Mouse (Mus musculus): ENCODE data around the gene Tcf7l1. TPM values are rescaled to one million over a fixed set of nuclear protein-coding genes. Genes with fewer than 3 reads are reported as not detected.

Tcf7l1 gene
- total RNA-seq, 1 experiment, result 14.5 TPM

DNA sequence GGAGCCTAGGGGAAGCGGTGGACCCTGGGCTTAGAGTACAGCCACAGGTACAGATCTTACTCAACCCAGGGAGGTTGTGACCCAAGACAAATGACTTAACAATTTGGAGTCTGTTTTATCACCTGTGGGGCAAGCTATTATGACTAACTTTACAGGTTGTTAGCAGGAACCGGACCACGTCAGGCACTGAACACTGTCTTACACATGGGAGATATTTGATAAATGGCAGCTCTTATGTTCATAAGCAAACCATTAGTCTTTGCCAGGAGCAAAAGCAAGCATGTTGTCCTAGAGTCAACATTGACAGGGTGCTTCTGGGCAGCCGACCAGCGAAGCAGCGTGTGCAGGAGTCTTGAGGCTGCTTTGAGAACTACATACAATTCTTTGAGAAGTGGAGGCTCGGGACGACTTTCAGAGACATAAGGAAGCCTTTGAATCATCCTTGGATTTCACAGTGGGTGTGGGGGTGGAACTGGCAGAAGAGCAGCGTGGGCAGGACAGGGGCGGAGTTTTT, 138.7 kb downstream of the Tcf7l1 start:
- in situ Hi-C loops (cut with MboI; ENCODE audit: low sequenced_read_pairs in 2 of 2, unreplicated experiment in 2 of 2), result no loop called here
- Histone ChIP-seq H3K4me1 (ENCODE audit: control insufficient read depth in 2 of 2, insufficient read depth in 2 of 2, low read length in 2 of 2, poor library complexity in 1 of 2) (peaks cover 7 to 8% of the 10 kb centered on the region in 2 experiments; a peak in 2 of 4 replicates), H3K4me3 (ENCODE audit: insufficient read depth in 1 of 2, low read depth in 1 of 2, low read length in 2 of 2, poor library complexity in 1 of 2, severe bottlenecking in 1 of 2) (no peak overlapping the region), H3K27ac (ENCODE audit: insufficient read depth, low read depth, low read length, poor library complexity, severe bottlenecking) (no peak overlapping the region), H3K9ac (ENCODE audit: insufficient read depth, low read depth, low read length, poor library complexity, severe bottlenecking) (no peak overlapping the region; the same call in 1 of the 2 replicates), H3K36me3 (ENCODE audit: control insufficient read depth, insufficient read depth, low read length, poor library complexity, severe bottlenecking) (peaks cover 2% of the 10 kb centered on the region), H3K9me3 (ENCODE audit: control insufficient read depth, insufficient read depth, low read depth, low read length) (no peaks in the 10 kb centered on the region)
- TF ChIP-seq ZNF384 (IDR thresholded peaks at IDR 0.05; ENCODE audit: low read depth, low read length) (no peak), HCFC1 (IDR thresholded peaks at IDR 0.05; ENCODE audit: borderline replicate concordance, insufficient read depth, low read length) (no peak), MAFK (IDR thresholded peaks at IDR 0.05; ENCODE audit: insufficient read depth, low read depth, low read length) (no peak)
- DNase-seq (ENCODE audit: low read depth, low spot score), result no peak

DNA sequence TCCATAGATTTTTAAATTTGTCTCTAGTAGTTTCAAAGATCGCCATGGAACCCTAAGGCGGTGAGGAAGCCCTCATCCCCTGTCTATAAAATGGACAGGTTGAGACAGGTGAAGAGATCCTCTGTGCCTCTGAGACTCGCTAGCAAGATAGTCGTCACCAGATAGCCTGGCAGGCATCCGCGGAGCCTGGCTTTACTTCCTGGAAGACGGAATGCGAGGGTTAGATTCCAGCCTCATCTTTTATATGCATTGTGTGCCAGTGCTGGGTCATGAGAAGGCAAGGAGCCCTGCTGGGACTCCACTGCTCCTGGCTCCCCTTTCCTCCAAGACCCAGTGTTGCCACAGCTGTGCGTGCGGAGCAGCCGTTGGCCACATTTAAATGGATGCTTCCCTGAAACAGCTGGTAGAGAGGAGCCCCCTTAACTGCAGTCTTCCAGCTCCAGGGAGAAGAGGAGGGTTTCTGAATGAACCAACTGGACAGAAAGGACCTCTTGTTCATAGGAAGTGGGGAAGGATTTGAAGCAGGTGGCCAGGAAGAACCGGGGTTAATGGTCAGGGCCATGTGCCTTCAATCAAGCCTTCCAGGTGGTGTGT, 141.0 kb downstream of the Tcf7l1 start:
- no peak overlapping the region; a peak in 1 of 4 replicates for H3K4me3 ChIP-seq (ENCODE audit: insufficient read depth in 1 of 2, low read depth in 1 of 2, low read length in 2 of 2, poor library complexity in 1 of 2, severe bottlenecking in 1 of 2)
- no peak overlapping the region for H3K9ac ChIP-seq (ENCODE audit: insufficient read depth, low read depth, low read length, poor library complexity, severe bottlenecking)
- in situ Hi-C loops (cut with MboI; ENCODE audit: low sequenced_read_pairs in 2 of 2, unreplicated experiment in 2 of 2), result no loop called here
- H3K4me1 ChIP-seq (ENCODE audit: control insufficient read depth in 2 of 2, insufficient read depth in 2 of 2, low read length in 2 of 2, poor library complexity in 1 of 2), result peaks cover 7 to 8% of the 10 kb centered on the region in 2 experiments; a peak in 2 of 4 replicates
- TF ChIP-seq ZNF384 (IDR thresholded peaks at IDR 0.05; ENCODE audit: low read depth, low read length) (no peak), CHD2 (IDR thresholded peaks at IDR 0.05; ENCODE audit: low read depth, low read length) (no peak), HCFC1 (IDR thresholded peaks at IDR 0.05; ENCODE audit: borderline replicate concordance, insufficient read depth, low read length) (no peak), ZC3H11A (IDR thresholded peaks at IDR 0.05; ENCODE audit: borderline replicate concordance, low read depth, low read length) (no peak), MAFK (IDR thresholded peaks at IDR 0.05; ENCODE audit: insufficient read depth, low read depth, low read length) (no peak)
- DNase-seq (ENCODE audit: low read depth, low spot score), result no peak
- peaks cover 2% of the 10 kb centered on the region for H3K36me3 ChIP-seq (ENCODE audit: control insufficient read depth, insufficient read depth, low read length, poor library complexity, severe bottlenecking)
- no peak overlapping the region for H3K27ac ChIP-seq (ENCODE audit: insufficient read depth, low read depth, low read length, poor library complexity, severe bottlenecking)
- no peaks in the 10 kb centered on the region for H3K9me3 ChIP-seq (ENCODE audit: control insufficient read depth, insufficient read depth, low read depth, low read length)

DNA sequence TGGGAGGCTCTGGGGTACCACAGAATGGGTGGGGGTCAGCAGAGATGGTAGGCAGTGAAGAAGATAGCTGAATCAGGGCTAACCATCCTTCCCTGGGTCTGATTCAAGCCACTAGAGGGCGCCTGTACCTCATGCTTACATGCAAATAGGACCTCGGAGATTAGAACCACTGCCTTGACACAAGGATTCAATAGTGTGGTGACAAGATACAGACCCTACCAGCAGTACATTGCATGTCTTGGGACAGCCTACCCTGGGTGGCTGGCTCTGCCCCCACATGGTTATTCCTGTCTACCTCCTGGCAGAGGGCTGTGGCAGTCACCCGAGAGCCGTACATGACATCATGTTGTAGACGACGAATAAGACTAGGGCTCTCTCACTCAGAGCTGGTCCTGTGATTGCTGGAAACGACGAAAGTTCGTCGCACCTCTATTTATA, 141.7 kb downstream of the Tcf7l1 start:
- peaks cover 7 to 8% of the 10 kb centered on the region in 2 experiments; a peak in 2 of 4 replicates for H3K4me1 ChIP-seq (ENCODE audit: control insufficient read depth in 2 of 2, insufficient read depth in 2 of 2, low read length in 2 of 2, poor library complexity in 1 of 2)
- in situ Hi-C loops (cut with MboI; ENCODE audit: low sequenced_read_pairs in 2 of 2, unreplicated experiment in 2 of 2), result no loop called here
- no peak overlapping the region for H3K27ac ChIP-seq (ENCODE audit: insufficient read depth, low read depth, low read length, poor library complexity, severe bottlenecking)
- H3K9me3 ChIP-seq (ENCODE audit: control insufficient read depth, insufficient read depth, low read depth, low read length), result no peaks in the 10 kb centered on the region
- TF ChIP-seq HCFC1 (IDR thresholded peaks at IDR 0.05; ENCODE audit: borderline replicate concordance, insufficient read depth, low read length) (no peak), ZC3H11A (IDR thresholded peaks at IDR 0.05; ENCODE audit: borderline replicate concordance, low read depth, low read length) (peak; percentile 83), ZNF384 (IDR thresholded peaks at IDR 0.05; ENCODE audit: low read depth, low read length) (no peak), CHD2 (IDR thresholded peaks at IDR 0.05; ENCODE audit: low read depth, low read length) (no peak), MAFK (IDR thresholded peaks at IDR 0.05; ENCODE audit: insufficient read depth, low read depth, low read length) (peak; percentile 25; the same call in 1 of the 2 replicates)
- DNase-seq (ENCODE audit: low read depth, low spot score), result peak; percentile 63
- no peak overlapping the region for H3K4me3 ChIP-seq (ENCODE audit: insufficient read depth in 1 of 2, low read depth in 1 of 2, low read length in 2 of 2, poor library complexity in 1 of 2, severe bottlenecking in 1 of 2)
- no peak overlapping the region for H3K9ac ChIP-seq (ENCODE audit: insufficient read depth, low read depth, low read length, poor library complexity, severe bottlenecking)
- peaks cover 2% of the 10 kb centered on the region for H3K36me3 ChIP-seq (ENCODE audit: control insufficient read depth, insufficient read depth, low read length, poor library complexity, severe bottlenecking)

DNA sequence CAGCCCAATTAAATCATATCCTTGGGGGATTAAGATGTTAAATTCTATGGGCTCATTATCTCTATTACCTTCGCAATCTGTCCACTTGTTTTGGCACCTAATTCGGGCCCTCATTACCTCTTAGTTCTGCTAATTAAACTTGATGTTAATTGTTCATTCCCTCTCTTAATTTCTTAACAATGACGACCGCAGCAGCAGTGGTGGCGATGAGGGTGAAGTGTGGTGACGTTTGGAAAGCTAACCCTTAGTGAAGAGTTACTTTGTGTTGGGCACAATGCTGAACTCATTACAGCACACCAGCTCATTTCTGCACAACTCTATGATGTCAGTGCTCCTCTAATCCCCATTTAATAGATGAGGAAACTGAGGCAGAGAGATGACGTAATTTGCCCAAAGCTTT, 143.7 kb downstream of the Tcf7l1 start:
- Histone ChIP-seq H3K9ac (ENCODE audit: insufficient read depth, low read depth, low read length, poor library complexity, severe bottlenecking) (no peak overlapping the region), H3K27ac (ENCODE audit: insufficient read depth, low read depth, low read length, poor library complexity, severe bottlenecking) (no peak overlapping the region), H3K4me1 (ENCODE audit: control insufficient read depth in 2 of 2, insufficient read depth in 2 of 2, low read length in 2 of 2, poor library complexity in 1 of 2) (peaks cover 8% of the 10 kb centered on the region in 2 experiments; a peak in 2 of 4 replicates), H3K9me3 (ENCODE audit: control insufficient read depth, insufficient read depth, low read depth, low read length) (no peaks in the 10 kb centered on the region), H3K4me3 (ENCODE audit: insufficient read depth in 1 of 2, low read depth in 1 of 2, low read length in 2 of 2, poor library complexity in 1 of 2, severe bottlenecking in 1 of 2) (no peak overlapping the region), H3K36me3 (ENCODE audit: control insufficient read depth, insufficient read depth, low read length, poor library complexity, severe bottlenecking) (peaks cover 2% of the 10 kb centered on the region)
- in situ Hi-C loops (cut with MboI; ENCODE audit: low sequenced_read_pairs in 2 of 2, unreplicated experiment in 2 of 2), result no loop called here
- TF ChIP-seq MAFK (IDR thresholded peaks at IDR 0.05; ENCODE audit: insufficient read depth, low read depth, low read length) (no peak), CHD2 (IDR thresholded peaks at IDR 0.05; ENCODE audit: low read depth, low read length) (no peak), HCFC1 (IDR thresholded peaks at IDR 0.05; ENCODE audit: borderline replicate concordance, insufficient read depth, low read length) (no peak), ZNF384 (IDR thresholded peaks at IDR 0.05; ENCODE audit: low read depth, low read length) (no peak), ZC3H11A (IDR thresholded peaks at IDR 0.05; ENCODE audit: borderline replicate concordance, low read depth, low read length) (no peak)
- DNase-seq (ENCODE audit: low read depth, low spot score), result no peak
